Mouse (Mus musculus) v-Abl transformed pro-B cells (cell line): ENCODE results near the gene Kpna7.

Experiments
- in situ Hi-C, 2 experiments: fragments of 400-800 bp; cut with MboI; formaldehyde crosslinking; loops; one replicate each; pipeline ENCODE4 v1.15.1; 2025; ENCODE audit not compliant: unreplicated experiment in 2 of 2

Kpna7 gene

GRCm38 (mm10) chr5:144979110-144979509 lies 104.7 kb downstream of the Kpna7 start:
- in situ Hi-C loops, result no loop called here

GRCm38 (mm10) chr5:144978533-144979107 lies 105.2 kb downstream of the Kpna7 start:
- in situ Hi-C loops, result no loop called here

- in situ Hi-C loops, result no loop called here
Observed at GRCm38 (mm10) chr5:144971266-144971665, 112.6 kb downstream of the Kpna7 start.

GRCm38 (mm10) chr5:144965639-144966351 lies 118.0 kb downstream of the Kpna7 start, which contains the start of gene Smurf1:
Smurf1 (minus strand) TSS chr5:144965847.
- in situ Hi-C loops, result loop anchor here in 1 of 2 experiments (10.0 kb wide), 1 partner anchor 1269 kb away; the partner anchor contains the start of gene Cdk8

- in situ Hi-C loops, result loop anchor here in 1 of 2 experiments (10.0 kb wide), 1 partner anchor 1270 kb away; the partner anchor contains the start of gene Cdk8
Observed at GRCm38 (mm10) chr5:144964872-144965638, 118.8 kb downstream of the Kpna7 start.

GRCm38 (mm10) chr5:144964465-144964864 lies 119.4 kb downstream of the Kpna7 start:
- in situ Hi-C loops, result loop anchor here in 1 of 2 experiments (10.0 kb wide), 1 partner anchor 1270 kb away; the partner anchor contains the start of gene Cdk8

- in situ Hi-C loops, result loop anchor here in 1 of 2 experiments (10.0 kb wide), 1 partner anchor 1271 kb away; the partner anchor contains the start of gene Cdk8
Observed at GRCm38 (mm10) chr5:144963817-144964261, 120.0 kb downstream of the Kpna7 start.

GRCm38 (mm10) chr5:144963401-144963800 lies 120.4 kb downstream of the Kpna7 start:
- in situ Hi-C loops, result loop anchor here in 1 of 2 experiments (10.0 kb wide), 1 partner anchor 1271 kb away; the partner anchor contains the start of gene Cdk8

GRCm38 (mm10) chr5:144958271-144958670 lies 125.6 kb downstream of the Kpna7 start:
- in situ Hi-C loops, result no loop called here

GRCm38 (mm10) chr5:144954432-144954831 lies 129.4 kb downstream of the Kpna7 start:
- in situ Hi-C loops, result no loop called here

GRCm38 (mm10) chr5:144952592-144952991 lies 131.2 kb downstream of the Kpna7 start:
- in situ Hi-C loops, result no loop called here

GRCm38 (mm10) chr5:144950428-144951051 lies 133.3 kb downstream of the Kpna7 start:
- in situ Hi-C loops, result no loop called here

- in situ Hi-C loops, result no loop called here
Observed at GRCm38 (mm10) chr5:144949856-144950255, 134.0 kb downstream of the Kpna7 start.

GRCm38 (mm10) chr5:144948422-144948821 lies 135.4 kb downstream of the Kpna7 start:
- in situ Hi-C loops, result no loop called here

GRCm38 (mm10) chr5:144948002-144948401 lies 135.8 kb downstream of the Kpna7 start:
- in situ Hi-C loops, result no loop called here

- in situ Hi-C loops, result no loop called here
Observed at GRCm38 (mm10) chr5:144946032-144946431, 137.8 kb downstream of the Kpna7 start.

GRCm38 (mm10) chr5:144944932-144945331 lies 138.9 kb downstream of the Kpna7 start:
- in situ Hi-C loops, result no loop called here

GRCm38 (mm10) chr5:144944370-144944769 lies 139.5 kb downstream of the Kpna7 start:
- in situ Hi-C loops, result no loop called here

- in situ Hi-C loops, result no loop called here
Observed at GRCm38 (mm10) chr5:144943346-144943745, 140.5 kb downstream of the Kpna7 start.

GRCm38 (mm10) chr5:144942431-144942830 lies 141.4 kb downstream of the Kpna7 start:
- in situ Hi-C loops, result no loop called here
